Mouse (Mus musculus) ES-E14 (cell line): ENCODE measurements around the gene Sv2b. TPM values are rescaled to one million over a fixed set of nuclear protein-coding genes. Genes with fewer than 3 reads are reported as not detected.
"Not testable (repeated sequence)": the region's sequence is repeated elsewhere in the genome, so short reads cannot be mapped to it uniquely, and the experiment has no call there.

ENCODE experiments used
- DNase-seq: peaks from one replicate; pipeline ENCODE4 v3.0.0-alpha.2; 2013; ENCODE audit warnings: low read depth, low spot score
- H3K27ac ChIP-seq: 2 replicates; pipeline ENCODE4 v1.5.1; 2012; ENCODE audit warnings: low read depth, mild to moderate bottlenecking, low read length, moderate library complexity, mixed read lengths; ENCODE audit not compliant: poor library complexity, insufficient read depth, severe bottlenecking
- H3K36me3 ChIP-seq: 2 replicates; pipeline ENCODE4 v1.6.1; 2012; ENCODE audit warnings: mild to moderate bottlenecking, low read length, moderate library complexity, mixed read lengths; ENCODE audit not compliant: control insufficient read depth, poor library complexity, insufficient read depth, severe bottlenecking
- H3K4me1 ChIP-seq, 2 experiments: fragments of 150-350 bp in 1 of 2; sonication (generic) in 1 of 2; 2 replicates each; pipeline ENCODE4 v1.6.1; 2012; ENCODE audit warnings: low read length in 2 of 2, mild to moderate bottlenecking in 1 of 2, mixed read lengths in 1 of 2; ENCODE audit not compliant: control insufficient read depth in 2 of 2, insufficient read depth in 2 of 2, poor library complexity in 1 of 2
- H3K4me3 ChIP-seq, 2 experiments: fragments of 150-350 bp in 1 of 2; sonication (generic) in 1 of 2; 2 replicates each; pipeline ENCODE4 v1.5.1; 2012; ENCODE audit warnings: low read length in 2 of 2, low read depth in 1 of 2, mild to moderate bottlenecking in 1 of 2, mixed read lengths in 1 of 2; ENCODE audit not compliant: insufficient read depth in 1 of 2, poor library complexity in 1 of 2, severe bottlenecking in 1 of 2
- H3K9ac ChIP-seq: 2 replicates; pipeline ENCODE4 v1.6.1; 2012; ENCODE audit warnings: low read depth, mild to moderate bottlenecking, low read length, mixed read lengths; ENCODE audit not compliant: poor library complexity, insufficient read depth, severe bottlenecking
- H3K9me3 ChIP-seq: fragments of 150-350 bp; sonication (generic); 2 replicates; pipeline ENCODE4 v1.6.1; 2012; ENCODE audit warnings: low read depth, mild to moderate bottlenecking, low read length; ENCODE audit not compliant: control insufficient read depth, insufficient read depth
- CHD2 ChIP-seq: IDR thresholded peaks from 2 replicates; pipeline ENCODE4 v1.6.1; 2014; ENCODE audit warnings: mild to moderate bottlenecking, low read depth, low read length, inconsistent platforms
- HCFC1 ChIP-seq: IDR thresholded peaks from 2 replicates; pipeline ENCODE4 v1.6.1; 2012; ENCODE audit warnings: low read length, inconsistent platforms, borderline replicate concordance; ENCODE audit not compliant: insufficient read depth
- MAFK ChIP-seq: IDR thresholded peaks from 2 replicates; pipeline ENCODE4 v1.6.1; 2014; ENCODE audit warnings: mild to moderate bottlenecking, low read depth, low read length, inconsistent platforms; ENCODE audit not compliant: insufficient read depth
- ZC3H11A ChIP-seq: IDR thresholded peaks from 2 replicates; pipeline ENCODE4 v1.6.1; 2012; ENCODE audit warnings: low read depth, mild to moderate bottlenecking, inconsistent platforms, low read length, borderline replicate concordance
- ZNF384 ChIP-seq: IDR thresholded peaks from 2 replicates; pipeline ENCODE4 v1.6.1; 2012; ENCODE audit warnings: low read depth, low read length, inconsistent platforms
- in situ Hi-C, 2 experiments: fragments of 600-800 bp; cut with MboI; formaldehyde crosslinking; loops; one replicate each; pipeline ENCODE4 v1.15.1; 2025; ENCODE audit warnings: low sequenced_read_pairs in 2 of 2, inconsistent platforms in 1 of 2; ENCODE audit not compliant: unreplicated experiment in 2 of 2
- total RNA-seq: library from RNA; depleted of rRNA; stranded (reverse); fragments of 300-350 nt; gene quantifications from 2 replicates; pipeline ENCODE4 v1.2.3, GENCODE M21; 2012

Gene Sv2b
- total RNA-seq, 1 experiment, result 0.27 TPM

- in situ Hi-C loops, result no loop called here
- Histone ChIP-seq H3K4me3 (no peak overlapping the region), H3K9me3 (no peaks in the 10 kb centered on the region), H3K27ac (no peak overlapping the region), H3K4me1 (no peaks in the 10 kb centered on the region), H3K36me3 (no peaks in the 10 kb centered on the region), H3K9ac (no peak overlapping the region)
- DNase-seq, result no peak
- TF ChIP-seq MAFK, result no peak
- no peak for TF ChIP-seq ZNF384
- TF ChIP-seq HCFC1, result no peak
- no peak for TF ChIP-seq ZC3H11A
- TF ChIP-seq CHD2, result no peak
Measured at GRCm38 (mm10) chr7:75209221-75209641, 99.8 kb downstream of the Sv2b start.

GRCm38 (mm10) chr7:75207965-75208644 is 101.0 kb downstream of the Sv2b start:
- no peak overlapping the region for H3K27ac ChIP-seq
- no peaks in the 10 kb centered on the region for H3K36me3 ChIP-seq
- H3K9ac ChIP-seq, result no peak overlapping the region
- DNase-seq, result no peak
- no peak overlapping the region for H3K4me3 ChIP-seq
- TF ChIP-seq HCFC1 (no peak), ZNF384 (no peak), CHD2 (no peak)
- H3K4me1 ChIP-seq, result no peaks in the 10 kb centered on the region
- in situ Hi-C loops, result no loop called here
- H3K9me3 ChIP-seq, result no peaks in the 10 kb centered on the region

GRCm38 (mm10) chr7:75206671-75207070 is 102.4 kb downstream of the Sv2b start:
- H3K9me3 ChIP-seq, result no peaks in the 10 kb centered on the region
- H3K4me3 ChIP-seq, result no peak overlapping the region
- H3K36me3 ChIP-seq, result no peaks in the 10 kb centered on the region
- H3K4me1 ChIP-seq, result no peaks in the 10 kb centered on the region
- in situ Hi-C loops, result no loop called here
- TF ChIP-seq CHD2 (no peak), HCFC1 (no peak), ZNF384 (no peak)
- no peak overlapping the region for H3K27ac ChIP-seq
- DNase-seq, result no peak
- no peak overlapping the region for H3K9ac ChIP-seq

GRCm38 (mm10) chr7:75205386-75205785 is 103.7 kb downstream of the Sv2b start:
- Histone ChIP-seq H3K36me3 (no peaks in the 10 kb centered on the region), H3K9ac (no peak overlapping the region), H3K9me3 (no peaks in the 10 kb centered on the region), H3K4me3 (no peak overlapping the region), H3K27ac (no peak overlapping the region), H3K4me1 (no peaks in the 10 kb centered on the region)
- TF ChIP-seq CHD2 (no peak), MAFK (no peak), HCFC1 (no peak), ZC3H11A (no peak), ZNF384 (no peak)
- in situ Hi-C loops, result no loop called here
- DNase-seq, result no peak

- H3K36me3 ChIP-seq, H3K4me1 ChIP-seq, H3K4me3 ChIP-seq, H3K9ac ChIP-seq, DNase-seq, H3K9me3 ChIP-seq, H3K27ac ChIP-seq, in situ Hi-C loops: not testable (repeated sequence)
Measured at GRCm38 (mm10) chr7:75194919-75195230, 114.2 kb downstream of the Sv2b start.
